Mouse (Mus musculus) yolk sac, embryonic 10.5 days (tissue): ENCODE measurements around the gene Sppl2c.
A peak's percentile ranks its signal among the peaks of the same experiment; 100 is the strongest.

ENCODE experiments used
- DNase-seq: peaks from one replicate; pipeline ENCODE4 v3.0.0-alpha.2; 2017; ENCODE audit warnings: low spot score

The Sppl2c gene

GRCm38 (mm10) chr11:104186135-104186836, at the start of gene Sppl2c:
Gene Sppl2c (plus strand): TSS chr11:104186327.
- DNase-seq: no peak

- DNase-seq: no peak
Observed at GRCm38 (mm10) chr11:104138976-104139375, 47.2 kb upstream of the Sppl2c start.

- no peak for DNase-seq
Observed at GRCm38 (mm10) chr11:104144930-104145329, 41.2 kb upstream of the Sppl2c start.

- DNase-seq: no peak
Observed at GRCm38 (mm10) chr11:104148787-104149186, 37.3 kb upstream of the Sppl2c start.

GRCm38 (mm10) chr11:104150911-104151310, 35.2 kb upstream of the Sppl2c start:
- DNase-seq: no peak

GRCm38 (mm10) chr11:104154332-104154731, 31.8 kb upstream of the Sppl2c start:
- no peak for DNase-seq

- no peak for DNase-seq
Observed at GRCm38 (mm10) chr11:104154820-104155635, 31.1 kb upstream of the Sppl2c start.

GRCm38 (mm10) chr11:104155899-104156298, 30.2 kb upstream of the Sppl2c start:
- no peak for DNase-seq

- DNase-seq: no peak
Observed at GRCm38 (mm10) chr11:104156391-104156790, 29.7 kb upstream of the Sppl2c start.

- DNase-seq: peak; percentile 53
Observed at GRCm38 (mm10) chr11:104157603-104158259, 28.4 kb upstream of the Sppl2c start.

- no peak for DNase-seq
Observed at GRCm38 (mm10) chr11:104158260-104158907, 27.7 kb upstream of the Sppl2c start.

- DNase-seq: no peak
Observed at GRCm38 (mm10) chr11:104159769-104160272, 26.3 kb upstream of the Sppl2c start.

GRCm38 (mm10) chr11:104161153-104161552, 25.0 kb upstream of the Sppl2c start:
- DNase-seq: no peak

- no peak for DNase-seq
Observed at GRCm38 (mm10) chr11:104164257-104164656, 21.9 kb upstream of the Sppl2c start.

GRCm38 (mm10) chr11:104171281-104171781, 14.8 kb upstream of the Sppl2c start:
- DNase-seq: peak; percentile 36

GRCm38 (mm10) chr11:104178893-104179292, 7.2 kb upstream of the Sppl2c start:
- no peak for DNase-seq

- no peak for DNase-seq
Observed at GRCm38 (mm10) chr11:104179804-104180203, 6.3 kb upstream of the Sppl2c start.

- no peak for DNase-seq
Observed at GRCm38 (mm10) chr11:104182141-104182540, 4.0 kb upstream of the Sppl2c start.

- no peak for DNase-seq
Observed at GRCm38 (mm10) chr11:104186837-104187150, 667 bp downstream of the Sppl2c start.

GRCm38 (mm10) chr11:104187766-104188165, 1.6 kb downstream of the Sppl2c start:
- no peak for DNase-seq

- no peak for DNase-seq
Observed at GRCm38 (mm10) chr11:104190008-104190407, 3.9 kb downstream of the Sppl2c start.

- no peak for DNase-seq
Observed at GRCm38 (mm10) chr11:104195382-104195781, 9.3 kb downstream of the Sppl2c start.
